Mouse (Mus musculus) gastrocnemius, postnatal 4 days (tissue): ENCODE data around the gene E2f4. TPM values are rescaled to one million over a fixed set of nuclear protein-coding genes. Genes with fewer than 3 reads are reported as not detected.
A peak's percentile ranks its signal among the peaks of the same experiment; 100 is the strongest.
"Not testable (repeated sequence)": the region's sequence is repeated elsewhere in the genome, so short reads cannot be mapped to it uniquely, and the experiment has no call there.

Experiments
- DNase-seq, 2 experiments: peaks; one replicate each; pipeline ENCODE4 v3.0.0; 2021 to 2022; ENCODE audit warnings: low spot score in 2 of 2, mixed read lengths in 2 of 2
- total RNA-seq, 2 experiments: library from RNA; stranded (reverse); gene quantifications; 2 replicates each; pipeline ENCODE4 v1.2.3; 2021

The E2f4 gene
- total RNA-seq, 2 experiments from 2014 or later, result 27.4 to 31.1 TPM

DNA sequence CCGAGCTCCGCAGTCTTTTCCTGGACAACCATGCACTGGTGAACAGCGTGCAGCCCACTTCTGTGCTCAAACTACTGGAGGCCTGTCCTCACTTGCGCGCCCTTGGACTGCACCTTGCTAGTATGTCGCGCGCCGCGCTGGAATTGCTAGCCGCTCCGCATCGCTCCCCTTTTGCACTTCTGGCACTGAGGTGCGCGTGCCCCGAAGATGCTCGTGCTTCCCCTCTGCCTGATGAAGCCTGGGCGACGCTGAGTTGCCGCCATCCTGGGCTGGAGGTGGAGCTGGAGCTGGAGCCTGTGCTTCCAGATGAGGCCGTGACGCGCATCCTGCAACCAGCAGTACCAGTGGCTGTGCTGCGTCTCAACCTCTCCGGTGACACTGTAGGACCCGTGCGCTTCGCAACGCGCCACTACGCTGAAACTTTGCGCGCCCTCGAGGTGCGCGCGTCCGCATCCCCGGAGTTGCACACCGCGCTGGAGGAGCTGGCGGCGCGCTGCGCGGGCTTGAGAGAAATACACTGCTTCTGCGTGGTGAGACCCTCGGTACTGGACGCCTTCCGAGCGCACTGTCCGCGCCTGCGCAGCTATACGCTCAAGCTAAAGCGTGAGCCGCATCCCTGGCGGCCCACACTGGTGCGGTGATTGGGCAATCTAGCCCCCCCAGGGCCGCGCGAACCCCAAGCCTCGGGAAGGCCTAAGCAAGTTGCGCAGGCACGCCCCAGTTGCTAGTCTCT, 29.0 kb upstream of the E2f4 start:
- no peak for DNase-seq

DNA sequence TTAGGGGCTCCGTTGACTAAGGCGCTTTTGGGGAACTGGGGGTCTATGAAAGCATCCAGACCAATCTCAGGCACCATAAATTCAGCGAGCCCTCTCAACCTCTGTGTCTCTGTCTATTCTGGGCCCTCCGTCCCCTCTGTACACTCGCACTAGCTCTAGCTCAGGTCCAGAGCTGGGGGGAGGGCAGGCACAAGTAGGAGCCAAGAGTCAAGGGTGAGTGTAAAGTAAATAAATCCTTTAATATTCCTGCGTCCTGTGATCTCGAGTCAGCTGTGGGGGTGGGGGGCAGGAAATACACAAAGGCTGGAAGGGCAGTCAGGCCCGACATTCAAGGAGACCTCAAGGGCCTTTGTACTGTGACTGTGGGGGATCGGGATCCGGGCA, 28.4 kb upstream of the E2f4 start:
- no peak for DNase-seq

DNA sequence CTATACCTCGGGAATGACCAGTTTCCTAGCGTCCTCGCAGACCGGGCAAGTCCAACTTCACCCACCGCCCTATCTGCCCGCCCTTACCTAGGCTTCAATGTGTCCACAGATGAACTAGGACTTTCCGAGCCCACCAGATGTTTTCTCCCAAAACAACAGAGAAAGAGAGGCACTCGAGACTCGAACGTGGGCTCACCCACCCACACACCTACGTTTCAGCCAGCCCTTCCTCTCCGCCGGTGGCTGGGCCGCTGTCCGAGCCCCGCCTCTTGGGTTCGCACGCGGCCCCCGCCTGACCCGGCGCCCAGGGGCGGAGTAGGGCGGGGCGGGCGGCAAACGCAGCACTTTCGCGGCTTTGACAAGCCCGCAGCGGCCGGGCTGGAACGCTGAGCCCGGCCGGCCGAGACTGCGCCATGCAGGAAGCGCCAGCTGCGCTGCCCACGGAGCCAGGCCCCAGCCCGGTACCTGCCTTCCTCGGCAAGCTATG, 28.0 kb upstream of the E2f4 start, which contains the start of gene Hsf4:
TSS of gene Hsf4 (plus strand) at position 341 of the 487 bp plus-strand sequence.
- DNase-seq, result no peak

DNA sequence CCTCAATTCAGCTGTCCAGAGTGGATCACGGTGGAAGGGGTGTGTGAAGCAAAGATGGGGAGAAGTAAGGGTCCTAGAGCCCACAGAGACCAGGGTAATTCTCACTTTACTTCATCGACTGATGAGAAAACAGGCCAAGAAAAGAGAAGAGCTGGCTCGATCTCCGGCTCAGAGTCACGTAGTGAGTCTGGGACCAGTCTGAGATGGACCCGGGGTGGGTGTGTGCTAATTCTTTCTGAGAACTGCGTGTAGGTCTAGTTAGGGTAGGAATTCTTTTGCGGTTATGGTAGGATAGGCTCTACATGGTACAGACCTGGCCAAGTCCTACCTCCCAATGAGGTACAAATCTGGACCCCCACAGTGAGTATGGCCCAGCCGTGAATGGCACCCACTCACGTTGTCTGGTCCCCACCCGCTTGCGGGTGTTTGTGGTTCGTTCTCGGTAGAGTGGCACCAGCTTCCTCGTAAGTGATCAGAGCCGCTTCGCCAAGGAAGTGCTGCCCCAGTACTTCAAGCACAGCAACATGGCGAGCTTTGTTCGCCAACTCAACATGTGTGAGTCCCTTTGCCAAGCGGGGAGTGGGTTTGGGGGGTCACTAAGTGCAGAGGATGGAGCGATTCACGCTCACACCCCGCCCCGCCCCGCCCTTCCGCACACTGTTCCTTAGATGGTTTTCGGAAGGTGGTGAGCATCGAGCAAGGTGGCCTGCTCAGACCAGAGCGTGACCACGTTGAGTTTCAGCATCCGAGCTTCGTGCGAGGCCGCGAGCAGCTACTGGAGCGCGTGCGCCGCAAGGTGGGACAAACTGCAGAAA, 27.2 kb upstream of the E2f4 start:
- no peak for DNase-seq

DNA sequence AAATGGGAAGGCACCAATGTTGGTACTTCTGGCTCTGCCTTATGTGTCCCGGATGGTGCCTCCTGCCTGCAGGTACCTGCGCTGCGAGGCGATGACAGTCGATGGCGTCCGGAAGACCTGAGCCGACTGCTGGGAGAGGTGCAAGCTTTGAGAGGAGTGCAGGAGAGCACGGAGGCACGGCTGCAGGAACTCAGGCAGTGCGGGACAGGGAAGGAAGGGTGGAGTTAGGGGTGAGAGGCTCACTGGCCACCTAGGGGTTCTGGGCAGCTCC, 26.6 kb upstream of the E2f4 start:
- DNase-seq, result no peak

DNA sequence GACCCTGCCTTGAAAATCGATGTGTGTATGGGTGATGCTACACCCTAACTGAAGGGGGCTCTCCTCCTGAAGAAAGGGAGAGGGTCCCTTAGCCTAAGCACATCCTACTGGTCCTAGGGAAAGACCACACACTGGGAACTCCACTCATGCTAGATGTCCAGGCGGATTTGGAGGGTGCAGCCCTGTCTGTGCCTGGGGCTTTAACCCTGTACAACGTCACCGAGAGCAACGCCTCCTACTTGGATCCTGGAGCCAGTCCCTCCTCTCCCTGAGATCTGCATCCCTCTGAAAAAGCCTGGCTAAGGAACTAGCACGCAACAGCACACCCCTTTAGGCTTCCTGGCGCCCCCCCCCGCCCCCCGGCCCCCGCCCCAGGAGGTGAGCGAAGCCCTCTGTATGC, 22.1 kb upstream of the E2f4 start:
- no peak for DNase-seq

DNA sequence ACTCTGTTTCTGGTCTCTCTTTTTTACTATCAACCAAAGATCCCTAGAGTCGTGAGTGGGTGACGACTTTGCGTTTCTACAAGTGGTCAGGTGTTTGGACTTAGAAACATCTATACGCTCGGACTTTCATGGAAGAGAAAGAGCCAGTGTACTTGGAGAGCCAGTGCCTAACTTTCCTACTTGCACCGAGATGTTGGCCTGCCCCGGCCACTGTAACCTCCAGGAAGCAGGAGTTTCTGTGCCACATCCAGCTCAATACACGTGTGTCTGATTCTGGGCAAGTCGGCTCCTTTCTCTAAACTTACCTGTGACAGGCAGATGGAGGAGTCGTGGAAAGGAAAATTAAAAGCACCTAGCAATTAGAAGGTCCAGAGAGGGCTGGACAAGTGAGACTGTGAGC, 21.6 kb upstream of the E2f4 start, which contains the start of gene Nol3:
TSS of gene Nol3 (plus strand) at position 301 of the 400 bp plus-strand sequence.
- no peak for DNase-seq

DNA sequence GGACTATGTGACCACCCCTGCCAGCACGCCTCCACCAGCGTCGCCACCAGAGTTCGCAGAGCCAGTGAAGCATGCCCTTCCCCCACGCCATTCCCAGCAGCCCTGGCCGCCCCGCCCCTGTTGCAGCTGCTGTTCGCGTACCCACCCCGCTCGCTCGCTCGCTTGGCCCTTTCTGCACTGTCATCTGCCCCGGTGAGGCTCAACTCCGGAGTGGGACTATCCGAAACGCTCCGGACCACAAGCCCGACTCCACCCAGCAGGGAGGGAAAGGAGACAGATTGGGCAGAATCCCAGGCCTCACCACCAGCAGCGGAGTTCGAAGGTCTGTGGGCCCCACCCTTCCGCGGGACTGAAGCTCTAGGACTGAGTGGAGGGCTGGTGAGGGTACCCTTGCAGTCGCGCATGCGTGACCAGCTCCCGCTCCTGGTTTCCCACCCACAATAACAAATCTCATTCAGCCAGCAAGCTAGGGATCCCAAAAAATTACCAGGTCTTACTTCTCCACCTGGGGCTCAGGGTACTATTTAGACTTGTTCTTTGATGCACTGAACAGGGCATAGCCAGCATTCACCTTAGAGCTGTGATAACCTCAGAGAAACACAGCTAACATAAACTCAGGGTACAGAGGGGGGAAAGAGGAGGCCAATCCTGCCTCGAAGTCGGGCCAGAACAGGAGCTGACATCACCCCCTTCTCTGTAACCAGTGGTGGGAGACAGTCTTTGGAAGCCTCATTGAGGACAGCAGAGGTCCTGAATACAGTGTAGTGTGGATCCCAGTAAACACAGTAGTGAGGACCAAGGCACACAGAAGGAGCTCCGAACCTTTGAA, 21.0 kb upstream of the E2f4 start:
- peak in 1 of 2 experiments; percentile 67 for DNase-seq

DNA sequence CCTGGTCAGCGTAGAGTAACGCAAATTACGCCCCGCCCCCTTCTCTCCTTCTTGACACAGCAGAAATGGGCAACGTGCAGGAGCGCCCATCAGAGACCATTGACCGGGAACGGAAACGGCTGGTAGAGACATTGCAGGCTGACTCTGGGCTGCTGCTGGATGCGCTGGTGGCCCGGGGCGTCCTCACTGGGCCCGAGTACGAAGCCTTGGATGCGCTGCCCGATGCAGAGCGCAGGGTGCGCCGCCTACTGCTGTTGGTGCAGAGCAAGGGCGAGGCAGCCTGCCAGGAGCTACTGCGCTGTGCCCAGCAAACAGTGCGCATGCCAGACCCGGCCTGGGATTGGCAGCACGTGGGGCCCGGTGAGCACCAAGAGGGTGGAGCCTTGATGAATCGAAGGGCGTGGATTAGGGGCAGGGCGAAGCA, 18.5 kb upstream of the E2f4 start:
- DNase-seq, result peak in 1 of 2 experiments; percentile 73

DNA sequence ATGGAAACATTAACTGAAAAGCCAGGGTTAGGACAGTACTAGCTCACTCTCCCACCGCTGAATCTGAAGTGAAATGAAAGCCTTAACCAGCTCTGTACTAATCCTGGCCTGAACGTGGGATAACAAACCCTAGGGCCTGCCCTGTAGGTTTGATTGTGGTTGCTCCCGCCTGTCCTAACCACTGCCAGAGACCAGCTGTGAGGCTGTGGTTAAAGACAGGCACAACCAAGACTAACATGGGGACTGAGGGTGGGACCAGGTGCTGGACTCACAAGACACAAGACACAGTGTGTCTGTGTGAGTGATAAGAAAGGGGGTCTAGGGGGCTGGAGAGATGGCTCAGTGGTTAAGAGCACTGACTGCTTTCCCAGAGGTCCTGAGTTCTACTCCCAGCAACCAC, 16.9 kb upstream of the E2f4 start:
- no peak for DNase-seq

DNA sequence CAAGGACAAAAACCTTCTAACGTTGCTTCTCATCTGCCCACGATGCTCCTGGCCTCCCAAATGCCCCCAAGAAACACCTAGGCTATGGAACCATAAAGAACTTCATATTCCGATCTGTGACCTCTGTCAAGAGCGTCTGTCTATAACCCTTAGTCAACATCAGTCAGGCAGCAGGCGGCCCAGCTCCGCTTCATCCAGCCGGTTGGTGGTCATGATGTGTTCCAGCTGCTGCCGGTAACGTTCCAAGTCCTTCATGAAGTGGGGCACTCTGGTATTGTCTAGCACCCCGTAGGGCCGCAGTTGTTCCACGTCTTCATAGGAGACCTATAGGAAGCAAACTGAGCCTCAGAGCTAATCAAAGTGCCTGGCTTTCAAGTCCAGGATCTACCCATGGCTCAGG, 15.6 kb upstream of the E2f4 start:
- DNase-seq, result no peak

DNA sequence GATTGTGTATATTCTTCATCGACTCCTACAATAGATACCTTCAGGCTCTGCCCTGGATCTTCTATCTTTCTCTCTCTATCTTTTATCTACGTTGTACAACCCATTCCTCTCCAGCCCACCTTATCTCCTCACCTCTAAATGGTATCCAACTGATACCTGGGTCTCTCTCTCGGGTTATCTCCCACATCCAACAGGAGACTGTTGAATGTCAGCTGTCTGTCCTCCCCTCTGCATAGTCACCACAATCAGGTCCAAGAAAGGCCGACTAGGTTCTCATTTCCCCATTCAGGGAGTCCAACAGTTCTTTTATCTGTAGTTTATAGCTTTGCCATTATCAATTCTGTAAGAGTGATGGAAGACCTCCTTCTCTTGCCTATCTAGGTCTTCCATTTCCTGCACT, 15.2 kb upstream of the E2f4 start:
- DNase-seq, result no peak

DNA sequence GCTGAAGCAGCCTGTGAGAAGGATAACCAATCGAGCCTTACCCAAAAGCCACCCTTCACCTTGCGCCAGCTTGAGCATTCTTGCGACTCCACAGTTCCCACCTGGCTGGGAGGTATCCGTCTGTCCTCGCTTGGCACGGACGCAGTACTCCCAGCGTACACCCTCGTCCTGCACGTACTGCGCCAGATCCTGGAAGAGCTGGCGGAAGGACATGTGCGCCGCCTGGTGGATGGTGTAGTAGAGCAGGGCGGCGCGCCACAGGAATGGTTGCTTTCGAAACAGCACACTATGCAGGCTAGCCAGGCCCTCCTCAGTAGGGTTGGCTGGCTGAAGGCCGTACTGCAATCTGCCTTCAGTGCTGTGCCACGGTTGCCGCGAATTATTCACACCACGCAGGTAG, 14.4 kb upstream of the E2f4 start:
- DNase-seq, result no peak

DNA sequence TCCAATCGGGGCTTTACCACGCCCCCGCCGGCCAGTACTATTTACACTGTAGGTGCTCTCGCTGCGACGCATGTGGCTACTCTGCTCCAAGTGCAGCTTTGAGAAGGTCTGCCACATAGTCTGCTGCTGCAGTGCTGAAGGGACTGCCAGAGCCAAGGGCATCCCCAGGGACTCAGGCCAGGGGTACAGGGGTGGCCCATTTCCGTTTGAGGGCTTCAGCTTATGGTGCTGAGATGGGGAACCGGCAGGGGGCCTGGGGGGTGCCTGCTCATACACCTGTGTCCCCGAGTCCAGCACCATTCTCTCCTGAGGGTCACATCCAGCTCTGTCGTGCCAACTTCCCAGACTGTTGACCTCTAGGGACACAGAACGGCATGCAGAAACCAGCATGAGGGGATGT, 11.9 kb upstream of the E2f4 start:
- no peak for DNase-seq

DNA sequence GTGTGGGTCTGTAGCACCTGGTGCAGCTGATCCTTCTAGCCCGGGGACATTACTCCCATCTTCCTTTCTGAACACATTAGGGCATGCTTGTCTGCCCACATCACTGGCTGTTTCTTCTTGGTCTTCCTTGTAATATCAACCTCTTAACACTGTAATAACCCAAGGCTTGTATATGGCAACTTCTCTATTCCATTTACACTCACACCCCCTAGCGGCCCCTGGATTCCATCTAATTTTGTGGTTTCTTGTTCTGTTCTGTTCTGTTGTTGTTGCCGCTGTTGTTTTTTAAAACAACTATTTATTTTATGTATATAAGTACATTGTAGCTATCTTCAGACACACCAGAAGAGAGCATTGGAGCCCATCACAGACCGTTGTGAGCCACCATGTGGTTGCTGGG, 10.6 kb upstream of the E2f4 start:
- no peak for DNase-seq

DNA sequence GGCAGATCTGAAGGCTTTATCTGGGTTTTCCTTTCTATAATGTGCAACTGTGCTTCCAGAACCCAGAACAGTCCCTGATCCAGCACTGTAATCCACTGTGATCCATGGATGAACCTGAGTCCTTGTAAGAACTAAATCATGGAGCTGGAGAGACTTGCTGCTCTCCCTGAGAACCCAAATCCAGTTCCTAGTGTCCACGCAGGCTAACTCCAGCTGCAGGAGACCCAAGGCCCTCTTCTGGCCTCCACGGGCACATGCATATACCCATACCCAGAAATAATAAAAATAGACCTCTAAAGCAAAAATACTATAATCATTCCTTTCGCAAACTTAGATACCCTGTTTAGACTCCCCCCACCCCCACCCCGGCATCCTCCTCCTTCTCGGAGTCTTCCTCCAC, 9.2 kb upstream of the E2f4 start:
- no peak for DNase-seq

DNA sequence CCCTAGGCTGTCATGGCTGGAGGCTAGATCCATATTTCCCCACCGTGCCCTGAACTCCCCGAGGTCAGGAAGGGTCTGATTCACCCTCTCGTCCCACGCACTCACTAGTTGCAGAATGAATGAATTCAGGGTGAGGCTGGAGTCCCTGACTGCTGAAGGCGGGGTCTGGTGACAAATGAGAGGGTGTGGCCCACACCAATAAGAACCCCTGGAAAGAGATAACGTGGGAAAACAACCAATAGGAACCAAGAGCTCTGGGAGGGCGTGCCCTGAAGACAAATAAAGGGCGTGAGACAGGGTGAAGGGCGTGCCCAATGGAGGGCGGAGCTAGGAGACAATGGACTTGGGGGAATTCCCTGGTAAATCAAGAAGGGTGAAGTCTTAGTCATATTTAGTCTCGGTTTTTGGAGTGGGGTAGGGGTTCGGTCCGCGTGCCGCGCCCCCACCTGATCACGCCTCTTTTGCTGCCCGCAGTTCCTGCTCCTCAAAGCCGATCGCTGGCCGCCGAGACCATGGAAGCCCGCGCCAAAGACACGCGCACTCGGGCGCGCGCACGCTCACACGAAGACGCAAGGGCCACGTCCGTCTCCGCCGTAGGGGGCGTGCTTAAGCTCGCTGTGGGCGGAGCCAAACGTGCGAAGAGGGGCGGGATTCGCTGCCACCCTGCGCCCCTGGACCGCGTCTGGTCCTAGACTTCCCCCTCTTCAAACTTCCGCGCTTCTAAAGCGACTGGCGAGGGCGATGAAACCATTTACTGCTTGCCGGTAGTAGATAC, 8.3 kb upstream of the E2f4 start:
- peak; percentile 87 to 93 for DNase-seq

DNA sequence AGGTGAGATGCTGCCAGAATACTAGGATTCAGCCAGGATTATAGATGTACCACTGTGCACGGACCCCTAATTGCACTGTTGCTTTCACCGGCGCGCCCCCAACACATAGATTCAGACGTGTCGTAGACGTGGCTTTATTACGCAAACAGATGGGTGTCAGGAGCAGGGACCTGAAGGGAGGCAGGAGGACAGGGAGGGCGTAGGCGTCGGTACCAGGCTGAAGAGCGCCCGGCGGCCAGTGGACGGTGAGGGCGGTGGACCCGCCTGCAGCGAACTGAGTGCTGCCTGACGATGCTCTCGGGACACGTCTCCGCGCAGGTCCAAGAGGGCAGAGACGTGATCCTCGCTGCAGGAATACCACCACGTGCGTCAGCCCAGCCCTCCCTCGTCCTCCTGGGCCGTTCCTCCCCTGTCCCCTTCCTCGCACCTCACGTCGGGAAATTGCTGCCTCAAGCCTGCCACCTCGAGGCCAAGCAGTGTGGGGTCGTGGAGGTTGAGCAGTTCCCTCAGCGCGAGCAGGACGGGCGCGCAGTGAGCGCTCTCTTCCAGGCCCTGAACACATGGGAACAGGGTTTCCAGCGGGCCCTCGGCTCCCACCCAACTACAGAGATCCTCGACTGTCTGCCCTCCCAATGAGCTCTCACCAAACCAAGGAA, 7.5 kb upstream of the E2f4 start, which contains the start of gene 4931428F04Rik:
TSS of gene 4931428F04Rik (minus strand) at position 60 of the 656 bp plus-strand sequence.
- DNase-seq, result no peak

DNA sequence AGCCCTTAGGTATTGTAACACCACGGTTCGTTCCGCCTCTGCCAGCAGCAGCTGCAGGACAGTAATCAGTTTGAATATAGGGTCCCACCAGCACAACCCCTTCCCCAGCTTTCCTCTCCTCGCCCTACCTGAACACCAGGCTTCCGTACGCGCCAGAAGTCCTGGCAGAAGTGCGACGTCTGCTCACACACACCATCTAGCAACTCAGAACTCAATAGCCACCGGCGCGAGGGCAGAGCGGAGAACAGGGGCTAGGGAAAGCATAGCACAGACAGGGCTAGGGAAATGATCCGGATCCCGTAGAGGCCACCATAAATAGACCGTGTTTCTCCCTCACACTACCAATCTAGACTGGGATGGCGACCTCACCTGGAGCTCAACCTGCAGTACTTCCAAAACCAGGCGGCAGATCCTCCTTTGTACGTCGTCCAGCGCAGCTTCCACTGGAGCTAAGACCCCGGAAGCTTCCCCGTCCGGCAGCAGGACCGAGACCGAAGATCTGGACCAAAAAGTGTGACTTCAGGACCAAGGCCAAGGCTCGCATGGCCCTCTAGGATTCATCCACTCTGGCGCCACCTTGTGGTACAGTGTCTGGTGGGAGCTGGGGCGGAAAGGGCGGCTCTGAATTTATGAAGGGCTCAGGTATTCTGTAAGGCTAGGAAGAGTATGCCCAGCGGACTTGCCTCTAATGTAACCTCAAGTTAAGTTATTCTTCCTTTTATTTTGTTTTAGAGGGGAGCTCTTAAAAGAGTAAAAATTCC, 6.7 kb upstream of the E2f4 start:
- peak; percentile 82 to 94 for DNase-seq

DNA sequence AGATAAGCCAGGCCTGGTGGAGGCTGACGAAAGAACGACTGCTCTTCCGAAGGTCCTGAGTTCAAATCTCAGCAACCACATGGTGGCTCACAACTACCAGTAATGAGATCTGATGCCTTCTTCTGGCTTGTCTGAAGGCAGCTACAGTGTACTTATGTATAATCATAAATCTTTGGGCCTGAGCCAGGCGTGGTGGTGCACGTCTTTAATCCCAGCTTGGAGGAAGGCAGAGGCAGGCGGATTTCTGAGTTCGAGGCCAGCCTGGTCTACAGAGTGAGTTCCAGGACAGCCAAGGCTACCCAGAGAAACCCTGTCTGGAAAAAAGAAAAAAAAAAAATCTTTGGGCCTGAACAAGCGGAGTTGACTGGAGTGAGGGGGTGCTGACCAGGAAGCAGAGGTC, 6.1 kb upstream of the E2f4 start:
- DNase-seq, result not testable (repeated sequence)
